Mouse (Mus musculus): ENCODE measurements at regions not wholly inside any gene's neighbourhood (a gene's known extent, or its start where the extent isn't known, plus 50 kb on each side); places are given as distances from the start of the nearest gene placed in this dataset.

DNA sequence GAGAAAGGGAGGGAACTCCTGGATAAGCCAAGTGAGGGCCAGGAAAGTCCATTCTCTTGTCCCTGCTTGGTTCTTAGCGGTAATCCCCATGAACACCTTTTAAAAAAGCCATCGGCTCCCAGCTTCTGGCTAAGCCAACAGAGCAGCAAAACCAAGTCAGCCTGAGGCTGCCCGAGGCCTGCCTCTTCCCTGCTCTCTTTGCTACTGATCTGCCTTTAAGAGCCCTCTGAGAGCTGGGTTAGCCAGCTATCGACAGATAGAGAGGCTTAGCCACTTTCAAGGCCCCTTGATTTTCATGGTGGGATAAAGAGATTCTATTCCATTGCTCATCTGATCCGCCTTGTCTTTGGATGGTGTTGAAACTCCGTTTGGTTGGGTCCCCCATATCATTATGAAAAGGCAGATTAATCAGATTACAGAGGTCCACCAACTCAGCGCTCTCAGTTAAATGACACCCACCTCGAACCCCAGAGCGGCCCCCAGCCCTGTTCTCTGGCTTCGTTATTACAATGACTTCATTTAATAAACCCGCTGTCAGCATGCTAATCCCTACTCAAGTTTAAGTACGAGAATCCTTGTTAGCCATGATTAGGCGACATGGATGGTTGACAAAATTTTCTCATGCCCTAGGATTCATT lies 66.1 kb downstream of the Slc4a3 start:
- no peak overlapping the region for H3K4me3 ChIP-seq
- H3K9ac ChIP-seq = no peak overlapping the region
- no peaks in the 10 kb centered on the region for H3K9me3 ChIP-seq
- H3K27me3 ChIP-seq = no peaks in the 10 kb centered on the region
- no peak for ATAC-seq (ENCODE audit: low read depth)
- no peaks in the 10 kb centered on the region for H3K36me3 ChIP-seq
- WGBS = 88% methylated on average over 13 of the region's 13 CpGs
- H3K4me1 ChIP-seq (replicated peaks) = 0 out of 2 replicates have a peak, but pooled peaks cover 7% of the 10 kb centered on the region
- H3K4me2 ChIP-seq = no peak overlapping the region
- H3K27ac ChIP-seq (replicated peaks) = no peak overlapping the region

- 69% methylated on average over 2 of the region's 2 CpGs for WGBS
- H3K4me2 ChIP-seq = no peak overlapping the region
- no peak for ATAC-seq (ENCODE audit: low read depth)
- H3K9me3 ChIP-seq = no peaks in the 10 kb centered on the region
- 0 out of 2 replicates have a peak, but pooled peaks cover 7% of the 10 kb centered on the region for H3K4me1 ChIP-seq (replicated peaks)
- no peaks in the 10 kb centered on the region for H3K27me3 ChIP-seq
- no peak overlapping the region for H3K27ac ChIP-seq (replicated peaks)
- no peak overlapping the region for H3K4me3 ChIP-seq
- H3K36me3 ChIP-seq = no peaks in the 10 kb centered on the region
- no peak overlapping the region for H3K9ac ChIP-seq
These were observed 67.1 kb downstream of the Slc4a3 start for GRCm38 (mm10) chr1:75613206-75613605.

- 83% methylated on average over 2 of the region's 2 CpGs for WGBS
- Histone ChIP-seq H3K4me1 (replicated peaks) (no peaks in the 10 kb centered on the region), H3K27me3 (no peaks in the 10 kb centered on the region), H3K9ac (no peak overlapping the region), H3K27ac (replicated peaks) (no peak overlapping the region), H3K4me2 (no peak overlapping the region), H3K36me3 (no peaks in the 10 kb centered on the region), H3K4me3 (no peak overlapping the region), H3K9me3 (no peaks in the 10 kb centered on the region)
- no peak for ATAC-seq (ENCODE audit: low read depth)
These were observed 70.9 kb downstream of the Slc4a3 start for GRCm38 (mm10) chr1:75616971-75617370.

DNA sequence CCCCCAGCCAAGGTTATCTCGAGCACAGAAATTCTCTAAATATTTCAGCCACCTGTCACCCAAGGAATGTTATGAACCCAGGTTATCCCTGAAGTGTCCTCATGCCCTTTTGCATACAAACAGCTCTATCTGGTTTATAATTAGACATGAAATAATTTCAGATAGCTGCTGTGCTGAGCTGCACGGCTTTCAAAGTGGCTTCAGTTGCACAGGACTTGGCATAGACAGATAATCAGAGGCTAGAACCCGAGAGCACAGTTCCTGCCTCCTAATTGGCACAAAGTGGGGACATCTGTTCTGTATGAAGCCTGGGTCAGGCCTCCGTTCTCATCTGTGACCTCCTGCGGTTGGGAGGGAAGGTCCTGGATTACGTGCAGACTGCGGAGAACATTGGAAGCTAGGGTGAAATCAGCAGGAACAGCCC lies 72.3 kb downstream of the Slc4a3 start:
- Histone ChIP-seq H3K4me2 (no peak overlapping the region), H3K27me3 (no peaks in the 10 kb centered on the region), H3K4me1 (replicated peaks) (no peaks in the 10 kb centered on the region), H3K27ac (replicated peaks) (no peak overlapping the region), H3K9ac (no peak overlapping the region), H3K36me3 (no peaks in the 10 kb centered on the region), H3K4me3 (no peak overlapping the region), H3K9me3 (no peaks in the 10 kb centered on the region)
- ATAC-seq (ENCODE audit: low read depth) = no peak
- WGBS = 75% methylated on average over 7 of the region's 7 CpGs

DNA sequence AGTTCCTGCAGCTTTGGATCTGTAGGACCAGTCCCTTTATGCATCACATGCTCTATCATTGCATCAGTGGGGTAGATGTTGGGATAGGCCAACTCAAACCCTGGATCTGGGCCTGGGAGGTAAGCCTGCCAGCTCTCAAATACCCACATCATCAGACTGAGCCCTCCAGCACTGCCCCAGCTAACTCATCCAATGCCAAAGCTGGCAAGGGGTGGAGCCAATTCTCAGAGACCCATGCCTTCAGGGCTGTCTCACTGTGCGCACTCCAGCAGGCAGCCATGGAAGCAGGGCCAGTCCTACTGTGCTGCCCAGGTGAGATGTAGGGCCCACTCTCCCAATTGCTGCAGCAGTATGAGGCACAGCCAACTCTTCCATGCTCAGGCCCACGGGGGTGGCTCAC lies 84.2 kb downstream of the Slc4a3 start:
- Histone ChIP-seq H3K4me2 (no peak overlapping the region), H3K9me3 (no peaks in the 10 kb centered on the region), H3K36me3 (no peaks in the 10 kb centered on the region), H3K9ac (no peak overlapping the region), H3K4me3 (no peak overlapping the region), H3K27me3 (no peaks in the 10 kb centered on the region), H3K27ac (replicated peaks) (no peak overlapping the region), H3K4me1 (replicated peaks) (no peaks in the 10 kb centered on the region)
- 83% methylated on average over 2 of the region's 2 CpGs for WGBS
- ATAC-seq (ENCODE audit: low read depth) = no peak

- H3K27ac ChIP-seq (replicated peaks) = no peak overlapping the region
- no peaks in the 10 kb centered on the region for H3K27me3 ChIP-seq
- no peaks in the 10 kb centered on the region for H3K9me3 ChIP-seq
- 47% methylated on average over 1 of the region's 1 CpGs for WGBS
- no peaks in the 10 kb centered on the region for H3K36me3 ChIP-seq
- no peak overlapping the region for H3K4me2 ChIP-seq
- H3K4me1 ChIP-seq (replicated peaks) = no peaks in the 10 kb centered on the region
- H3K9ac ChIP-seq = no peak overlapping the region
- ATAC-seq (ENCODE audit: low read depth) = no peak
- H3K4me3 ChIP-seq = no peak overlapping the region
These were observed 85.7 kb downstream of the Slc4a3 start for GRCm38 (mm10) chr1:75631729-75632128.

GRCm38 (mm10) chr1:75635591-75635990 lies 89.5 kb downstream of the Slc4a3 start:
- 90% methylated on average over 4 of the region's 4 CpGs for WGBS

DNA sequence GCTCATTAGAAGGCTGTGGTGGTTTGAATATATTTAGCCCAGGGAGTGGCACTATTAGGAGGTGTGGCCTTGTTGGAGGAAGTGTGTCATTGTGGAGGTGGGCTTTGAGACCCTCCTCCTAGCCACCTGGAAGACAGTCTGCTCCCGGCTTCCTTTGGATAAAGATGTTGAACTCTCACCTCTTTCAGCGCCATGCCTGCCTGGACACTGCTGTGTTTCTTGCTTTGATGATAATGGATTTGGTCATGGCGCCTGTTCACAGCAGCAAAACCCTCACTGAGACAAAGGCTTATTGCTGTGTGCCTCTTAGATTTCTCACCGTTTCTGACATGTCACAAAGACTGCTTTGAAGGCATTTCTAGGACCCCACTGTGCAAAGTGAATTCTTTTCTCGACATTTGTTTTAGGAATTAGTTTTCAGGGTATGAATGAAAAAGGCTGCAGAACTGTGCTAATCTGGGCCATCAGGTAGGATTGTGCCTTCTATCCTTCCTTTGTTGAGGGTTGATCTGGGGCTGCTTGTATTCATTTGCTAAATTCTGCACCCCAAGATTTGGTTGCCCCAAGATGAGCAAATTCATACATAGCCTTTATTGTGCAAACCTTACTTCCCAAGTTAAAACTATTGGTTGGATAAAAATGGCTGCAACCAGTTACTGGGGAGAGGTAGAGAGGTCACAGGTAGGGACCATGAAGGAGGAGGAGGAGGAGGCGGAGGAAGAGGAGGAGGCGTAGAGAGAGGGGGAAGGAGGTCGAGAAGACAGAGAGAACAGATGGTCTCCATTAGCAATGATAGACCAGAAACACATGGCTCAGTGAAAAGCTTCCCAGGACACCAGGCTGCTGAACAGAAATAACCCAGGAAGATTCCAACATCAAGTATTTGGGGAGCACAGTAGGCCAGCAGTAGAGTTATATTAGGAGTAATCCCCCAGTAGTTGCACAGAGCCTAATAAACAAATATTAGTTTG lies 93.2 kb downstream of the Slc4a3 start:
- H3K4me1 ChIP-seq (replicated peaks) = no peaks in the 10 kb centered on the region
- H3K9me3 ChIP-seq = no peaks in the 10 kb centered on the region
- WGBS = 34% methylated on average over 8 of the region's 8 CpGs
- H3K9ac ChIP-seq = no peak overlapping the region
- no peak overlapping the region for H3K4me3 ChIP-seq
- no peaks in the 10 kb centered on the region for H3K36me3 ChIP-seq
- no peak overlapping the region for H3K27ac ChIP-seq (replicated peaks)
- no peak for ATAC-seq (ENCODE audit: low read depth)
- H3K4me2 ChIP-seq = no peak overlapping the region
- H3K27me3 ChIP-seq = no peaks in the 10 kb centered on the region

More at GRCm38 (mm10) chr1:75635591-75635990, 89.5 kb downstream of the Slc4a3 start:
- no peak for ATAC-seq (ENCODE audit: low read depth)
- Histone ChIP-seq H3K4me1 (replicated peaks) (no peaks in the 10 kb centered on the region), H3K27me3 (no peaks in the 10 kb centered on the region), H3K9me3 (no peaks in the 10 kb centered on the region), H3K4me3 (no peak overlapping the region), H3K36me3 (no peaks in the 10 kb centered on the region), H3K9ac (no peak overlapping the region), H3K27ac (replicated peaks) (no peak overlapping the region), H3K4me2 (no peak overlapping the region)

- Histone ChIP-seq H3K4me1 (replicated peaks) (no peaks in the 10 kb centered on the region), H3K27me3 (0 out of 2 replicates have a peak, but pooled peaks cover 4% of the 10 kb centered on the region), H3K4me2 (no peak overlapping the region), H3K27ac (replicated peaks) (no peak overlapping the region), H3K9ac (no peak overlapping the region), H3K9me3 (no peaks in the 10 kb centered on the region), H3K4me3 (no peak overlapping the region), H3K36me3 (no peaks in the 10 kb centered on the region)
- WGBS = 63% methylated on average over 3 of the region's 3 CpGs
- ATAC-seq (ENCODE audit: low read depth) = no peak
These were observed 96.4 kb downstream of the Slc4a3 start for GRCm38 (mm10) chr1:75642496-75642895.

GRCm38 (mm10) chr1:75652547-75652946 lies 106.5 kb downstream of the Slc4a3 start:
- H3K4me1 ChIP-seq (replicated peaks) = peaks cover 14% of the 10 kb centered on the region
- no peak overlapping the region for H3K4me2 ChIP-seq
- H3K4me3 ChIP-seq = no peak overlapping the region
- no peaks in the 10 kb centered on the region for H3K9me3 ChIP-seq
- WGBS = 18% methylated on average over 10 of the region's 10 CpGs
- peak; percentile 68 for ATAC-seq (ENCODE audit: low read depth)
- H3K9ac ChIP-seq = no peak overlapping the region
- 0 out of 2 replicates have a peak, but pooled peaks cover 5% of the 10 kb centered on the region for H3K27me3 ChIP-seq
- no peak overlapping the region for H3K27ac ChIP-seq (replicated peaks)
- no peaks in the 10 kb centered on the region for H3K36me3 ChIP-seq

DNA sequence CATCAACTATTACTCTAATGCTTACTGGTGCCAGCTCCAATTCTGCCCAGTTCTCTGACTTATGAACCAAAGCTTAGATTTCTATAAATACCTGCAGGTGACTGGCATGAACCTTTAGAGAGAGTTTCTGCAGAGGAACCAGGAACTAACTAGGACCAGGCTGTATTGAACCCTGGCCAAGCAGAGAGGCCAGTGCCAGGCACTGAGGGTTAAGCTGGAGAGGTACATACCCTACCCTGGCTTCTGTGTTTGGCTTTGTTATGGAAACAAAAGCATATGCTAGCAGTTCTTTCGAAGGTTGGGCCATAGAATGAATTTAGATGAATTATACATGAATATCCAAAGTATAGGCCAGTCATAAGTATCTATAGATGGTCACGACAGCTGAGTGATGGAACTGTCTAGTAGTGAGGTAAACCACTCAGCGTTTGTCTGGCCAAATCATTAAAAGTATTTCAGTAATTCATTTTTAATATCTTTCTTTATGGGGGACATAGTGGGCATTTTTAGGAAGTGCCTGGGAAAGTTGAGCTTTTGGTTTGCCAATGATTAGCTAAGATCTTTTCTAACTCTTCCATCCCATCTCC lies 107.0 kb downstream of the Slc4a3 start:
- peaks cover 14% of the 10 kb centered on the region for H3K4me1 ChIP-seq (replicated peaks)
- no peak overlapping the region for H3K4me3 ChIP-seq
- 58% methylated on average over 3 of the region's 3 CpGs for WGBS
- no peaks in the 10 kb centered on the region for H3K9me3 ChIP-seq
- H3K36me3 ChIP-seq = no peaks in the 10 kb centered on the region
- peak; percentile 51; the same call in 1 of the 2 replicates for ATAC-seq (ENCODE audit: low read depth)
- H3K27ac ChIP-seq (replicated peaks) = no peak overlapping the region
- H3K4me2 ChIP-seq = no peak overlapping the region
- H3K9ac ChIP-seq = no peak overlapping the region
- 0 out of 2 replicates have a peak, but pooled peaks cover 5% of the 10 kb centered on the region for H3K27me3 ChIP-seq

DNA sequence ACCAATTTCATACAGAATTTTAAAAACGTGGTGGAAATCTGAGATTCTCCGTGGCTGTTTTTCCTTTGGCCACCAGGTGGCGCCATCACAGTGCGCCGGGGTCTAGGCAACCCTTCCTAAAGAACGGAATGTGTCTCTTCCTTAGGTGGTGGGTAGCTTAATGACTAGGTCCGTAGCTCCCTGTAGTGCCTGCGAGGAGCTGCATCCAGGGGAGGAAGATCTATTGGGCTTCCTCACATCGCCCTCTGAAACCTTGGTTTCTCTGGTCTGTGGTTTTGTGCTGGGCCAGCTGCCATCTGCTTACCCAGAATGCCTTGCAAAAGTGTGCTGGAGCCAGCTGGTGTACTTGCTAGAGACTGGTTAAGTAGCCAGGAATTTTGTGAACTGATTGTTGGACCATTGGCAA lies 107.6 kb downstream of the Slc4a3 start:
- H3K9me3 ChIP-seq = 0 out of 2 replicates have a peak, but pooled peaks cover 2% of the 10 kb centered on the region
- no peak overlapping the region for H3K4me3 ChIP-seq
- peak overlapping the region; percentile 46 for H3K4me2 ChIP-seq
- peaks cover 14% of the 10 kb centered on the region for H3K4me1 ChIP-seq (replicated peaks)
- peak; percentile 76 for ATAC-seq (ENCODE audit: low read depth)
- no peak overlapping the region for H3K27ac ChIP-seq (replicated peaks)
- no peak overlapping the region for H3K9ac ChIP-seq
- 0 out of 2 replicates have a peak, but pooled peaks cover 5% of the 10 kb centered on the region for H3K27me3 ChIP-seq
- no peaks in the 10 kb centered on the region for H3K36me3 ChIP-seq
- under 1% methylated on average over 9 of the region's 9 CpGs for WGBS
